Mouse (Mus musculus) liver, adult 2 months (tissue): ENCODE results near the gene Ralgapa1.

Experiments
- CTCF ChIP-seq: fragments of 200-500 bp; IDR thresholded peaks from 2 replicates; pipeline ENCODE4 v1.5.1; 2011; ENCODE audit warnings: low read depth, low read length, control low read depth
- POLR2A ChIP-seq: fragments of 200-500 bp; IDR thresholded peaks from 2 replicates; pipeline ENCODE4 v1.6.1; 2011; ENCODE audit warnings: low read length, control low read depth; ENCODE audit not compliant: insufficient read depth; ENCODE audit errors: extremely low read depth

DNA sequence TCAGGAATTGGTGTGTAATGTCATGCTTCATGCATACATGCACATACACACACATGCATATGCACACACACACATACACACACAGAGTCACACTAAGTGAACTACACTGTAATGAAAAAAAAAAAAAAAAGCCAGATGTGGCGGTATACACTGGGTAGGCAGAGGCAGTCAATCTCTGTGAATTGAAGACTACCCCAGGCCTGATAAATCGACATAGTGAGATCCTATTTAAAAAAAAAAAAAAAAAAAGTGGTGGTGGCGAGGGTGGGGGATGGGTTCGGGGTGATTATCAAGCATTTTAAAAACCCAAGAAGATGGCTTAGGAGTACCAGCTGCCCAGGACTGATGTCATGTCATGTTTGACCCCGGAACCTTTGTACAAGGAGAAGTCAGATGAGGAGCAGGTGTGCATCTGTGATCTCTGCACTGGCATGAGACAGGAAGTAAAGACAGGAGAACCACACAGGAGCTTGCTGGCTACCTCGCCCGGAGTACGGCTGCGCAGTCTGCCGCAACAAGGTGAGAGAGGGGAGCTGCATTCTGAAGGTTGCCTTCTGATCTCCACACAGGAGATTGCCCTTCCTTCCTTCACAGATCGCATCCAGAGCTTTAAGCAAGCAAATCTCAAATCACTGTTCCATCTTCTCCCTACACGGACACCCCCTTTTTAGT, 261.6 kb downstream of the Ralgapa1 start:
- no peak for TF ChIP-seq POLR2A
- no peak for TF ChIP-seq CTCF
